Mouse (Mus musculus): ENCODE data around the gene Tceal5.

Gene Tceal5

GRCm38 (mm10) chrX:136172118-136172551 lies 31.5 kb downstream of the Tceal5 start, which contains the start of gene Tceal8:
Gene Tceal8 (minus strand): TSS chrX:136172342.
- DNase-seq (ENCODE audit: low spot score in 2 of 2) = peak; percentile 67 to 71

- DNase-seq (ENCODE audit: low spot score in 2 of 2) = peak; percentile 54 to 75
Measured at GRCm38 (mm10) chrX:136171189-136172117, 32.2 kb downstream of the Tceal5 start.

- DNase-seq (ENCODE audit: low spot score in 2 of 2) = no peak
Measured at GRCm38 (mm10) chrX:136170625-136171024, 33.1 kb downstream of the Tceal5 start.
